Mouse (Mus musculus) thymus, postnatal 25 days (tissue): ENCODE results near the gene Chrnb2.
A peak's percentile ranks its signal among the peaks of the same experiment; 100 is the strongest.

ENCODE experiments used
- DNase-seq: peaks from one replicate; pipeline ENCODE4 v3.0.0; 2022

Gene Chrnb2

GRCm38 (mm10) chr3:89774236-89774960 lies 10.0 kb upstream of the Chrnb2 start:
- DNase-seq = peak; percentile 38

GRCm38 (mm10) chr3:89773740-89774211 lies 9.3 kb upstream of the Chrnb2 start:
- no peak for DNase-seq

GRCm38 (mm10) chr3:89772968-89773709 lies 8.7 kb upstream of the Chrnb2 start, which contains the start of gene Ube2q1:
Gene Ube2q1, plus strand, starts transcription at chr3:89773616.
- peak; percentile 96 for DNase-seq

- peak; percentile 89 for DNase-seq
Measured at GRCm38 (mm10) chr3:89772588-89772967, 8.1 kb upstream of the Chrnb2 start.

- no peak for DNase-seq
Measured at GRCm38 (mm10) chr3:89770425-89771002, 6.1 kb upstream of the Chrnb2 start.

- no peak for DNase-seq
Measured at GRCm38 (mm10) chr3:89769584-89769983, 5.2 kb upstream of the Chrnb2 start.

- no peak for DNase-seq
Measured at GRCm38 (mm10) chr3:89759786-89760185, 4.6 kb downstream of the Chrnb2 start.

- DNase-seq = no peak
Measured at GRCm38 (mm10) chr3:89757851-89758250, 6.6 kb downstream of the Chrnb2 start.

GRCm38 (mm10) chr3:89755283-89755682 lies 9.1 kb downstream of the Chrnb2 start:
- no peak for DNase-seq

- DNase-seq = no peak
Measured at GRCm38 (mm10) chr3:89752307-89752706, 12.1 kb downstream of the Chrnb2 start.

GRCm38 (mm10) chr3:89738509-89738908 lies 25.9 kb downstream of the Chrnb2 start:
- DNase-seq = no peak

GRCm38 (mm10) chr3:89732091-89732490 lies 32.3 kb downstream of the Chrnb2 start:
- DNase-seq = no peak

- peak; percentile 91 for DNase-seq
Measured at GRCm38 (mm10) chr3:89730350-89731331, 33.8 kb downstream of the Chrnb2 start.

- DNase-seq = no peak
Measured at GRCm38 (mm10) chr3:89728848-89729247, 35.6 kb downstream of the Chrnb2 start.

- peak; percentile 71 for DNase-seq
Measured at GRCm38 (mm10) chr3:89727028-89727427, 37.4 kb downstream of the Chrnb2 start.

- DNase-seq = no peak
Measured at GRCm38 (mm10) chr3:89723400-89724084, 40.9 kb downstream of the Chrnb2 start.

GRCm38 (mm10) chr3:89722032-89722431 lies 42.4 kb downstream of the Chrnb2 start:
- DNase-seq = no peak

GRCm38 (mm10) chr3:89715967-89716256 lies 48.5 kb downstream of the Chrnb2 start:
- no peak for DNase-seq

GRCm38 (mm10) chr3:89715207-89715966 lies 49.0 kb downstream of the Chrnb2 start:
- no peak for DNase-seq

GRCm38 (mm10) chr3:89714359-89715206 lies 49.8 kb downstream of the Chrnb2 start, which contains the start of gene Adar:
Gene Adar, plus strand, starts transcription at chr3:89715022.
- DNase-seq = peak; percentile 70
